Mouse (Mus musculus) embryonic facial prominence, embryonic 11.5 days (tissue): Measurements from ENCODE around the gene Chuk. TPM values are rescaled to one million over a fixed set of nuclear protein-coding genes. Genes with fewer than 3 reads are reported as not detected.

Experiments
- ATAC-seq: fragments of 200-750 bp; cut with Nextera tagmentation; replicated peaks from 2 replicates; pipeline ENCODE4 v1.8.0; 2017; ENCODE audit warnings: low read depth; ENCODE audit not compliant: insufficient number of reproducible peaks, low FRiP score, low TSS enrichment
- DNase-seq: peaks from one replicate; pipeline ENCODE4 v3.0.0-alpha.2; 2015; ENCODE audit warnings: low spot score
- H3K27ac ChIP-seq: fragments of 300-500 bp; sonication (generic); replicated peaks from 2 replicates; pipeline ENCODE4 v1.5.1; 2014; ENCODE audit warnings: mild to moderate bottlenecking, low read depth, low read length, control low read depth
- H3K27me3 ChIP-seq: fragments of 300-500 bp; sonication (generic); 2 replicates; pipeline ENCODE4 v1.6.1; 2014; ENCODE audit warnings: mild to moderate bottlenecking, low read length, moderate library complexity, mixed read lengths; ENCODE audit not compliant: control insufficient read depth, insufficient read depth
- H3K36me3 ChIP-seq: fragments of 300-500 bp; sonication (generic); replicated peaks from 2 replicates; pipeline ENCODE4 v1.6.1; 2014; ENCODE audit warnings: low read depth, mild to moderate bottlenecking, low read length, moderate library complexity, mixed read lengths; ENCODE audit not compliant: control insufficient read depth, insufficient read depth
- H3K4me1 ChIP-seq: fragments of 300-500 bp; sonication (generic); 2 replicates; pipeline ENCODE4 v1.6.1; 2014; ENCODE audit warnings: low read length, mixed read lengths; ENCODE audit not compliant: control insufficient read depth, insufficient read depth
- H3K4me2 ChIP-seq: fragments of 300-500 bp; sonication (generic); 2 replicates; pipeline ENCODE4 v1.6.1; 2014; ENCODE audit warnings: low read depth, mild to moderate bottlenecking, control low read depth, low read length, moderate library complexity
- H3K4me3 ChIP-seq: fragments of 300-500 bp; sonication (generic); 2 replicates; pipeline ENCODE4 v1.5.1; 2014; ENCODE audit warnings: low read depth, low read length, control low read depth
- H3K9ac ChIP-seq: fragments of 300-500 bp; sonication (generic); replicated peaks from 2 replicates; pipeline ENCODE4 v1.6.1; 2014; ENCODE audit warnings: mild to moderate bottlenecking, control low read depth, low read length
- H3K9me3 ChIP-seq: fragments of 300-500 bp; sonication (generic); replicated peaks from 2 replicates; pipeline ENCODE4 v1.6.1; 2016; ENCODE audit warnings: mild to moderate bottlenecking, low read length, inconsistent platforms, mixed read lengths; ENCODE audit not compliant: control insufficient read depth
- WGBS: fragments of 180-500 bp; shearing (Covaris S2); extraction: QIAGEN DNeasy Blood & Tissue Kit; methylation state at CpG from one replicate; pipeline ENCODE4 v1.1.7; 2014; 5-methylcytosine and 5-hydroxymethylcytosine counted together
- polyA plus RNA-seq: library from polyadenylated mRNA; unstranded; fragments of >200 nt; fragmentation: Nextera tagmentation; extraction: Ambion mirVana; gene quantifications from 2 replicates; pipeline ENCODE4 v1.2.1, GENCODE M21; 2014

Gene Chuk
- polyA plus RNA-seq, 1 experiment from 2014 or later: 47.2 TPM

DNA sequence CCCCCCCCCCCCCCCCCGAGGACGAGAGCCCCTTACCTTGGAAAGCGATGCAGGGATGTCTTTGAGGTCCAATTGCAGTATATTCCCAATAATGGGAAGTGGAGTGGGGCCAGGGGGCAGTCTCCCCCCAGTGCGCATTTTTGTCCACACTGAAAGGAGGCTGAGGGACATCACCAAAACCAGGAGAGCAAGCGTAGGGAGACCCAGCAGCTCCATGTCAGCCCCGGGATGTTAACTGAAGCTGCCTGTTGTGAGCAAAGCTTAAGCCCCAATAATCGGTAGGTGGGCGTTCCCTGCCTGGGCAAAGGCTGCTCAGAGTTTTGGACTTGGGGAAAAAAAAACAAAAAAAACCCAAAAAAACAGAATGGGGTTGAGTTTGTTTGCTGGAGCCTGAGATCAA, 78.3 kb downstream of the Chuk start, which contains the start of gene Cyp2c23:
Gene Cyp2c23 (minus strand): TSS at position 237 of the 400 bp plus-strand sequence.
- H3K27me3 ChIP-seq: no peaks in the 10 kb centered on the region
- ATAC-seq (no peak), DNase-seq (no peak)
- 64% methylated on average over 8 of the region's 8 CpGs for WGBS
- no peak within 1 kb of the TSS for H3K4me3 ChIP-seq
- H3K9me3 ChIP-seq: no peaks in the 10 kb centered on the region
- H3K4me1 ChIP-seq: no peaks in the 10 kb centered on the region
- no peaks in the 10 kb centered on the region for H3K36me3 ChIP-seq
- no peak within 1 kb of the TSS for H3K4me2 ChIP-seq
- no peak within 1 kb of the TSS for H3K9ac ChIP-seq
- H3K27ac ChIP-seq: no peak within 1 kb of the TSS

DNA sequence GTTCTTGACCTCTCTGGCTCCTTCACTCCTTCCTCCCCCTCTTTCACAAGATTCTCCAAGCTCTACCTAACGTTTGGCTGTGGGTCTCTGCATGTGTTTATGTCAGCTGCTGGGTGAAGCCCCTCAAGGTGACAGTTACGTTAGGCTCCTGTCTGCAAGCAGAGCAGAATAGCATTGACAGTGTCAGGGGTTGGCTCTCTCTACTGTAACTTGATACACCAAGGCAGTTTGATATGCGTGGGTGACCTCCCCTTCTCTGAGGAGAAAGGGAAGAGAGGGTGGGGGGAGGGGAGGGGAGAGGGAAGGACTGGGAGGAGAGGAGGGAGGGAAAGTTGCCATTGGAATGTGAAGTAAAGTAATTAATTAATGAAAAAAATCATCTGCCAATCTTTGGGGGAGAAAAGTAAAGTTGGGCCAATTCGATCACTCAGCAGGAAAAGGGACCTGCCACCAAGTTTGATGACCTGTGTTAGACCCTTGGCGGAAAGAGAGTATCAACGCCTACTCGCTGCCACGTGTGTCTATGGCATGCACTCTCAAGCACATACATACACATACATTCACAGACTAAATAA, 80.2 kb downstream of the Chuk start:
- Histone ChIP-seq H3K36me3 (no peaks in the 10 kb centered on the region), H3K4me1 (no peaks in the 10 kb centered on the region), H3K4me3 (no peak overlapping the region), H3K4me2 (no peak overlapping the region), H3K27me3 (no peaks in the 10 kb centered on the region), H3K9ac (no peak overlapping the region), H3K27ac (no peak overlapping the region), H3K9me3 (no peaks in the 10 kb centered on the region)
- WGBS: 56% methylated on average over 8 of the region's 8 CpGs
- no peak for ATAC-seq
- no peak for DNase-seq

DNA sequence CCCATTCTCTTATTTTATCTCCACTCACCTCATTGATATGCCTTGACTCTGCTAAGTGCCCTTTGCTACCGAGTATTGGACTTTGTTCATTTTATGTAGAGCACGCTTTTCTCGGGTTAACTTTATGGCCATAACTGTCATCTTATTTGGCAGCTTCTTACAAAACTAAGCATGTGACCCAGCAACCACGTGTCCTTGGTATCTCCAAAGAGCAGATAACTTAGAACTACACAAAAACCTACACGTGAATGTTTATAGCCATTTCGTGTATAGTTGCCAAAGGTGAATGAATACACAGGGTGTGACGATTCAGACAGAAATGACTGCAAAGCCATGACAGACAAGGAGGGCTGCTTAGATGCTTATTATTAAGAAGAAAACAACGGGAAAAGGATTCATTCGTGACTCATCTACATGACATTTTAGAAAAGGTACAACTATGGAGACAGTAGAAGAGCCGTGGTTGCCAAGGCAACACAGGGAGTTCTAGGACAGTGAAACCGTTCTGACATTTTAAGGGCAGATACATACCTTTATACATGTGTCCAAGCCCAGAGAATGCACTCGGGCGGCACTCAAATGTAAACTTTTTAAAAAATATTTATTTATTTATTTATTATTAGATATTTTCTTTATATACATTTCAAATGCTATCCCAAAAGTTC, 82.2 kb downstream of the Chuk start:
- ATAC-seq: no peak

More for the DNA sequence above, 82.2 kb downstream of the Chuk start:
- Histone ChIP-seq H3K4me2 (no peak overlapping the region), H3K4me1 (no peaks in the 10 kb centered on the region), H3K9ac (no peak overlapping the region), H3K27me3 (no peaks in the 10 kb centered on the region), H3K4me3 (no peak overlapping the region), H3K27ac (no peak overlapping the region), H3K36me3 (no peaks in the 10 kb centered on the region), H3K9me3 (no peaks in the 10 kb centered on the region)
- WGBS: 88% methylated on average over 13 of the region's 13 CpGs
- DNase-seq: no peak

Other genes with a start within 250 kb of the Chuk start
- 15.7 and 17.3 TPM in 2 replicates for gene Dnmbp, start 167.3 kb downstream of the Chuk start, polyA plus RNA-seq
- not detected in 2 replicates for gene Cpn1, start 120.9 kb downstream of the Chuk start, polyA plus RNA-seq
- gene Cyp2c23, start 78.3 kb downstream of the Chuk start, polyA plus RNA-seq: not detected in 2 replicates
- 19.9 and 23.7 TPM in 2 replicates for gene Erlin1, start 37.7 kb downstream of the Chuk start, polyA plus RNA-seq
- gene Cwf19l1, start 28.4 kb upstream of the Chuk start, polyA plus RNA-seq: 47.3 and 52.3 TPM in 2 replicates
- 104 and 110 TPM in 2 replicates for gene Bloc1s2, start 39.0 kb upstream of the Chuk start, polyA plus RNA-seq
- 0.10 TPM in 1 of 2 replicates, not detected in the other for gene Pkd2l1, start 85.0 kb upstream of the Chuk start, polyA plus RNA-seq
- 0.22 and 0.59 TPM in 2 replicates for gene Scd3, start 95.8 kb upstream of the Chuk start, polyA plus RNA-seq
- gene Scd2, start 186.2 kb upstream of the Chuk start, polyA plus RNA-seq: 298 and 305 TPM in 2 replicates
- not detected in 2 replicates for gene Scd4, start 225.6 kb upstream of the Chuk start, polyA plus RNA-seq